Mouse (Mus musculus) midbrain, embryonic 10.5 days (tissue): Measurements from ENCODE around the gene Pcx. TPM values are rescaled to one million over a fixed set of nuclear protein-coding genes. Genes with fewer than 3 reads are reported as not detected.

Experiments
- DNase-seq: peaks from one replicate; pipeline ENCODE4 v3.0.0-alpha.2; 2017; ENCODE audit warnings: low spot score
- H3K27ac ChIP-seq: fragments of 300-500 bp; sonication (generic); replicated peaks from 2 replicates; pipeline ENCODE4 v1.5.1; 2016; ENCODE audit warnings: mild to moderate bottlenecking
- H3K27me3 ChIP-seq: fragments of 300-500 bp; sonication (generic); 2 replicates; pipeline ENCODE4 v1.6.1; 2016; ENCODE audit warnings: low read depth, mild to moderate bottlenecking; ENCODE audit not compliant: poor library complexity, severe bottlenecking
- H3K36me3 ChIP-seq: fragments of 300-500 bp; sonication (generic); 2 replicates; pipeline ENCODE4 v1.6.1; 2016; ENCODE audit warnings: mild to moderate bottlenecking, moderate library complexity
- H3K4me1 ChIP-seq: fragments of 300-500 bp; sonication (generic); 2 replicates; pipeline ENCODE4 v1.6.1; 2016
- H3K4me3 ChIP-seq: fragments of 300-500 bp; sonication (generic); 2 replicates; pipeline ENCODE4 v1.5.1; 2016; ENCODE audit warnings: mild to moderate bottlenecking, moderate library complexity
- H3K9me3 ChIP-seq: fragments of 300-500 bp; sonication (generic); replicated peaks from 2 replicates; pipeline ENCODE4 v1.6.1; 2016; ENCODE audit warnings: mild to moderate bottlenecking
- whole genome bisulfite sequencing: fragments of 180-500 bp; shearing (Covaris S2); methylation state at CpG from one replicate; pipeline ENCODE4 v1.1.7; 2016; 5-methylcytosine and 5-hydroxymethylcytosine counted together
- polyA plus RNA-seq: library from polyadenylated mRNA; unstranded; fragments of >200 nt; fragmentation: Nextera tagmentation; extraction: Ambion mirVana; gene quantifications from 2 replicates; pipeline ENCODE4 v1.2.1, GENCODE M21; 2016

The Pcx gene
- polyA plus RNA-seq, 1 experiment from 2014 or later: 20.9 TPM

GRCm38 (mm10) chr19:4542081-4542480 is 31.8 kb downstream of the Pcx start:
- no peak overlapping the region for H3K4me3 ChIP-seq
- H3K4me1 ChIP-seq: no peaks in the 10 kb centered on the region
- H3K27ac ChIP-seq: no peak overlapping the region
- DNase-seq: no peak
- no peaks in the 10 kb centered on the region for H3K9me3 ChIP-seq
- H3K36me3 ChIP-seq: no peaks in the 10 kb centered on the region
- no peaks in the 10 kb centered on the region for H3K27me3 ChIP-seq

- Histone ChIP-seq H3K27ac (no peak overlapping the region), H3K4me1 (no peaks in the 10 kb centered on the region), H3K4me3 (no peak overlapping the region), H3K9me3 (no peaks in the 10 kb centered on the region), H3K27me3 (no peaks in the 10 kb centered on the region), H3K36me3 (no peaks in the 10 kb centered on the region)
- WGBS: 85% methylated on average over 4 of the region's 4 CpGs
- no peak for DNase-seq
Observed at GRCm38 (mm10) chr19:4545091-4545490, 34.8 kb downstream of the Pcx start.

GRCm38 (mm10) chr19:4545841-4546240 is 35.6 kb downstream of the Pcx start:
- 93% methylated on average over 6 of the region's 6 CpGs for WGBS
- Histone ChIP-seq H3K4me3 (no peak overlapping the region), H3K9me3 (no peaks in the 10 kb centered on the region), H3K27ac (no peak overlapping the region), H3K36me3 (no peaks in the 10 kb centered on the region), H3K4me1 (no peaks in the 10 kb centered on the region), H3K27me3 (no peaks in the 10 kb centered on the region)
- DNase-seq: no peak

GRCm38 (mm10) chr19:4547801-4548200 is 37.5 kb downstream of the Pcx start:
- 86% methylated on average over 6 of the region's 6 CpGs for WGBS
- Histone ChIP-seq H3K27ac (no peak overlapping the region), H3K4me1 (no peaks in the 10 kb centered on the region), H3K9me3 (no peaks in the 10 kb centered on the region), H3K36me3 (no peaks in the 10 kb centered on the region), H3K4me3 (no peak overlapping the region), H3K27me3 (no peaks in the 10 kb centered on the region)
- DNase-seq: no peak

DNA sequence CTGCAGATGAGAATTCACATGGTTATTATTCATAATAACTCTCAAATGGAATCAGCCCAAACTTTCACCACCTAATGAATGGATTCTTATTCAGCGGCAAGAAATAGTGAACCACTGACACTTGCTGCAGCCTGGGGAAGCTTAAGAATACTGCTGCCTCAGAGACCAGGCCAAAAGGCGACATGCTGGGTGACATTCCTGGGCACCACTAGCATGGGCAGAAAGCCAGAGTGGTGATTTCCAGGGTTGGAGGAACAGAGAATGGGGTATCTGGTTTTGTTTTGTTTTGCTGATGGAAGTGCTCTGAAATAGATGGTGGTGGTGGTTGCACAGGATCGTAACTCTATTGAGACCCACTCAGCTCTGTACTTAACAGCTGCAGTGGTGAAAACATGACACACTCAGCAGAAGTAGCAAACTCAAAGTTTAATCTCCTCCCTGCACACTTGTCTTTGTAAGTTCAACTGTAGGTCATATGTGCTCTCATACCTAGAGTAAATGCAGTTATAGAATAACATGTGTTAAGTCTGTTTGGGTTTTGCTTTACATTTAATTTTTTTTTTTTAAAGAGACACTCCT is 38.1 kb downstream of the Pcx start:
- WGBS: 81% methylated on average over 3 of the region's 3 CpGs
- Histone ChIP-seq H3K36me3 (no peaks in the 10 kb centered on the region), H3K4me1 (no peaks in the 10 kb centered on the region), H3K4me3 (no peak overlapping the region), H3K9me3 (no peaks in the 10 kb centered on the region), H3K27me3 (no peaks in the 10 kb centered on the region), H3K27ac (no peak overlapping the region)
- DNase-seq: no peak

GRCm38 (mm10) chr19:4554248-4554647 is 44.0 kb downstream of the Pcx start:
- H3K27me3 ChIP-seq: no peaks in the 10 kb centered on the region
- H3K4me3 ChIP-seq: no peak overlapping the region
- no peaks in the 10 kb centered on the region for H3K9me3 ChIP-seq
- peaks cover 12% of the 10 kb centered on the region for H3K4me1 ChIP-seq
- no peak for DNase-seq
- H3K36me3 ChIP-seq: no peaks in the 10 kb centered on the region
- H3K27ac ChIP-seq: no peak overlapping the region

DNA sequence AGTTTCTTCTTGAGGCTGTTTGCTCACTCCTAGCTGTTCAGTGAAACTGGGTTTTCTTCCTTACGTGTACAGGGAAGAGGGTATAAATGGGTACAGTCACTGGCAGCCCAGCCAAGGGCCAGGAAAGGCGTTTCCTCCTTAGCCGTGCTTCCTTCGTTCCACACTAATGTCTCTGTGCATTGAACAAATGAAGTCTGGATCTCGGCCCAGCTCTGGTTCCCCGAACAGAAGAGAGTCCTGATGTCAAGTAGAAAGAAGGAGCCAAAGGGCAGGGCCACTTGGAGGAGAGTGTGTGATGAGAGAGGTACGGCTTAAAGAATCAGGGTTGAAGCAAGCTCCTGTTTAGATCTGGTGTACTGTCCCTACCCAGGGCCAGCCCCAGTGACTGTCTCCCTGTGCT is 44.8 kb downstream of the Pcx start:
- DNase-seq: no peak
- Histone ChIP-seq H3K4me1 (peaks cover 20% of the 10 kb centered on the region), H3K27me3 (no peaks in the 10 kb centered on the region), H3K27ac (no peak overlapping the region), H3K9me3 (no peaks in the 10 kb centered on the region), H3K36me3 (no peaks in the 10 kb centered on the region), H3K4me3 (no peak overlapping the region)
- WGBS: 79% methylated on average over 7 of the region's 7 CpGs

- Histone ChIP-seq H3K27ac (no peak overlapping the region), H3K9me3 (no peaks in the 10 kb centered on the region), H3K36me3 (no peaks in the 10 kb centered on the region), H3K4me1 (peaks cover 22% of the 10 kb centered on the region), H3K4me3 (no peak overlapping the region), H3K27me3 (no peaks in the 10 kb centered on the region)
- 88% methylated on average over 2 of the region's 2 CpGs for WGBS
- DNase-seq: no peak
Observed at GRCm38 (mm10) chr19:4556787-4557186, 46.5 kb downstream of the Pcx start.

DNA sequence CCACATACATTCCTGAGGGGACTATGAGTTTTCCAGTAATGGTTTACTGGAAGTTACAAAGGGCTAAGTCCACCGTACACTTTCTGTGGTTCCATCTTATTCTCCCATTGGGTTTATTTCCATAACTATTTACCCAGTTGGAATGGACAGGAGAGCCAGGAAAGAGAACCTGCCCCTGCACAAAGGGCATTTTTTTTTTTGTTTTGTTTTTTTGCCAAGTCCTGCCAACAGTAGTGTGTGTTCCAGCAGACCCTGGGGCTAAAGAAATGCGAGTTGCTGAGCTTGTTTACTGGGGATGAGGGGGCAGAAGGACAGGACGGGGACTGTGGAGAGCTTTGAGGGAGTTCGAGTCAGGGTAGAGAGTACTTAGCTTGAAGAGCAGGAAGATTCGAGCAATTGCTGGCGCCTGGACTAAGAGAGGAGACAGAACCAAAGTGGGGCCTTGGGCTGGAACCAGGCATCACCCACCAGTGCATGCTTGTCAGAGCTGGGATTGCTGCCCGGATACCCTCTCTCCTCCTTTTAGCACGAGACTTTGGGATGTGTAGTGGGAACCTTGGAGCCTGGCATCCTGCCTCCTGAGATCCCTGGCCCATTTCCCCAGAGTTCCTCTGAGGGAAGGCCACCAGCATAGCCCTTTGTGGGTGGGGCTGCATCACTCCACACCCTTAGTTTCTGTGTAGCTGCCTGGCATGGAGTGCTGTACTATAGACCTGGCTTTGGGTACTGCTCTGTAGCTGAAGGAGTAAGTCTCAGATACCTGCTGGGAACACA is 47.7 kb downstream of the Pcx start:
- no peaks in the 10 kb centered on the region for H3K36me3 ChIP-seq
- DNase-seq: no peak
- H3K9me3 ChIP-seq: no peaks in the 10 kb centered on the region
- peaks cover 22% of the 10 kb centered on the region for H3K4me1 ChIP-seq
- H3K27me3 ChIP-seq: no peaks in the 10 kb centered on the region
- WGBS: 64% methylated on average over 8 of the region's 8 CpGs
- H3K27ac ChIP-seq: peak overlapping the region; percentile 43
- no peak overlapping the region for H3K4me3 ChIP-seq

- H3K9me3 ChIP-seq: no peaks in the 10 kb centered on the region
- H3K4me3 ChIP-seq: no peak overlapping the region
- H3K36me3 ChIP-seq: no peaks in the 10 kb centered on the region
- H3K27ac ChIP-seq: peak overlapping the region; percentile 43
- H3K4me1 ChIP-seq: peaks cover 22% of the 10 kb centered on the region
- no peaks in the 10 kb centered on the region for H3K27me3 ChIP-seq
- WGBS: 80% methylated on average over 3 of the region's 3 CpGs
- DNase-seq: no peak
Observed at GRCm38 (mm10) chr19:4558570-4558955, 48.3 kb downstream of the Pcx start.

DNA sequence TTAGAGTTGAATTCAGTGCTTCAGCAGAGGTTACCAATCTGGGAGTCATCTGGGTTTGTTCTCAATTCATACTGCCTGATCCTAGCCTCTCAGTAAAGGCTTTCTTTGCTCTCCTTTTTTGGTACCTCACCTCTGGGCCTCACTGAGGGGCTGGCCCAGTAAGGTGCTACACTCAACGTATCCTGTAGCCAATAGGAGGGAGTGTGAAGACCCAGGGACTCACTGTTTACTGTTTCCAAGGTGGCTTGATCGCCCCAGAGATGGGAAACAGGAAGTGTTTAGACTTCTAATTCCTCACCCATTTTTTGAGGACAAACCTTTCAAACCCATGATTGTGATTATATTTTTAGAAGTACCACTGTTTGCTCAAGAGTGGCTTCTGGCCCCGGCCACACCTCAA is 48.7 kb downstream of the Pcx start:
- H3K4me3 ChIP-seq: no peak overlapping the region
- no peak for DNase-seq
- no peaks in the 10 kb centered on the region for H3K36me3 ChIP-seq
- no peaks in the 10 kb centered on the region for H3K27me3 ChIP-seq
- no peaks in the 10 kb centered on the region for H3K9me3 ChIP-seq
- 59% methylated on average over 3 of the region's 3 CpGs for WGBS
- peak overlapping the region; percentile 43 for H3K27ac ChIP-seq
- peaks cover 22% of the 10 kb centered on the region for H3K4me1 ChIP-seq

GRCm38 (mm10) chr19:4559588-4559987 is 49.3 kb downstream of the Pcx start:
- Histone ChIP-seq H3K4me3 (no peak overlapping the region), H3K9me3 (no peaks in the 10 kb centered on the region), H3K27me3 (no peaks in the 10 kb centered on the region), H3K27ac (peak overlapping the region; percentile 56), H3K36me3 (no peaks in the 10 kb centered on the region), H3K4me1 (peaks cover 22% of the 10 kb centered on the region)
- DNase-seq: no peak
- WGBS: 76% methylated on average over 2 of the region's 2 CpGs

- Histone ChIP-seq H3K27ac (peak overlapping the region; percentile 56), H3K27me3 (no peaks in the 10 kb centered on the region), H3K9me3 (no peaks in the 10 kb centered on the region), H3K36me3 (no peaks in the 10 kb centered on the region), H3K4me3 (no peak overlapping the region), H3K4me1 (peaks cover 22% of the 10 kb centered on the region)
- WGBS: 79% methylated on average over 5 of the region's 5 CpGs
- no peak for DNase-seq
Observed at GRCm38 (mm10) chr19:4560205-4560604, 49.9 kb downstream of the Pcx start.
